Mouse (Mus musculus): ENCODE measurements around the gene Tigd3.
A peak's percentile ranks its signal among the peaks of the same experiment; 100 is the strongest.

Gene Tigd3

GRCm38 (mm10) chr19:5877618-5878361, 16.2 kb downstream of the Tigd3 start, which contains the start of gene Slc25a45:
Gene Slc25a45, plus strand, starts transcription at chr19:5877808.
- peak; percentile 95 for DNase-seq (ENCODE audit: low read depth)

GRCm38 (mm10) chr19:5874969-5875480, 18.9 kb downstream of the Tigd3 start, which contains the start of gene Frmd8:
Gene Frmd8, minus strand, starts transcription at chr19:5875274.
- DNase-seq (ENCODE audit: low read depth): peak; percentile 96

DNA sequence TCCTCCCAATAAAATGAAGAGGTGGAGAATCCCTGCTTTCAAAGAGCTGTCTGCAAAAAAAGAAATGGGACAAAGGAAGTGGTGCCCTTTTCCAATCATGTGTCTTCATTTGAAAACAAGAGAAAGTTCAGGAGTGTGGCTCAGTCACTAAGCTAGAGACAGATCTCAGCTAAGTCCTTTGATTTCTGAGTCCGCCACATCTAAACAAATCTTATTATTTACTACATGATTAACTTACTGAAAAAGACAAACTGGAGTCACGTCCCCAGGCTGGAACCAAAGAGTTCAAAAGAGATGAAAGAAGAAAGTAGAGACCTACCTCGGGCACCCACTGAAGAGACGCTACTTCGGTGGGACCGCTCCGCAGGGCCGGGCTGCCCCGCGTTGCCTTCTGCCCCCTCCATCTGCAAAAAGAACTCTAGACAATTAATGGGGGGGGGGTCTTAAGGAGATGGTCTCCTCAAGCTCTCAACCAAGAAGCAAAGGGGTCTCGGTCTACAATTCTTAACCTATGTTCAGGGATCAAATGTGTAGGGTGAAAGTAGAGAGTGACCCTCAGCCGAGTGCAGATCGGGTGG, 19.5 kb downstream of the Tigd3 start:
- no peak for DNase-seq (ENCODE audit: low read depth)

DNA sequence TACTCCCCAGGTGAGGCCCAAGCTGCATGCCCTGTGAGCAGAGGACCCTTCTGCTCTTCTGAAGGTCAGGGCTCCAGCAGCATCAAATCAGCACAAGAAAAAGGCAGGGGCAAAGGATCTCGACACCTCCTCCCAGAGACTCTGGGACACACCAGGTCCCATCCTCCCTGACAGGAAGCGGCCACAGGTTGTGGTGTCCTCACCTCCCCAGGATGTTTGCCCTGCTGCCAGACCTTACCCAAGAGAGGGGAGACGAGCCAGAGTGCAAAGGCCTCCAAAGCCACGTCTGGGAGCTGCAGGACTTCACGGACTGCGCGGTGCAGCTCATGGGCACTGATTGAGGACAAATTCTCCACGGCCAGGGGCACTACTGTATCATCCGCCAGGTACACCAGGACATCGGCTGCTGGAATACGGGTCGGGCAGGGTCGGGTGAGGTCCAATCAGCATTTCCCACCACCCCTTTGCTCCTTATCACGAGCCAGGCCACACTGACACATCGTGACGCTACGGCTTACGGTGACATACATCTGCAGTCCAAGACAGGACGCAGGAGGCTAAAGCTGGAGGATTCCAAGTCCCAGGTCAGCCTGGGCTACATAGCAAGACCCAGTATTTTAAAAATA, 20.9 kb downstream of the Tigd3 start:
- DNase-seq (ENCODE audit: low read depth): no peak

- DNase-seq (ENCODE audit: low read depth): no peak
These were observed 21.4 kb downstream of the Tigd3 start for GRCm38 (mm10) chr19:5872528-5872927.

DNA sequence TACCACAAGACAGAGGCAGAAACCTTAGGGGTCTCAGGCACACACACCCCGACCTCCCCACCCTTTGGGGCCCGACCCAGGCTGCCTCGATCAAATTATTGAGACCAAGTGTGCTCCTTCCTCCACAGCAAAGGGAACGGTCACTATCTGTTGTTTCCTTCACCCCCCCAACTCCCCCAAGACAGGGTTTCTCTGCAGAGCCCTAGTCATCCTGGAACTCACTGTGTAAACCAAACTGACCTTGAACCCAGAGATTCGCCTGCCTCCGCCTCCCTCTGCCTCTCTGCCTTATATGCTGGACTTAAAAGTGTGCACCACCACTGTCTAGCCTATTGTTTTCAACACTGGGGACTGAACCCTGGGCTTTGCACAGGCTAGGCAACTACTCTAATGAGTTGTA, 22.3 kb downstream of the Tigd3 start:
- DNase-seq (ENCODE audit: low read depth): peak; percentile 89

DNA sequence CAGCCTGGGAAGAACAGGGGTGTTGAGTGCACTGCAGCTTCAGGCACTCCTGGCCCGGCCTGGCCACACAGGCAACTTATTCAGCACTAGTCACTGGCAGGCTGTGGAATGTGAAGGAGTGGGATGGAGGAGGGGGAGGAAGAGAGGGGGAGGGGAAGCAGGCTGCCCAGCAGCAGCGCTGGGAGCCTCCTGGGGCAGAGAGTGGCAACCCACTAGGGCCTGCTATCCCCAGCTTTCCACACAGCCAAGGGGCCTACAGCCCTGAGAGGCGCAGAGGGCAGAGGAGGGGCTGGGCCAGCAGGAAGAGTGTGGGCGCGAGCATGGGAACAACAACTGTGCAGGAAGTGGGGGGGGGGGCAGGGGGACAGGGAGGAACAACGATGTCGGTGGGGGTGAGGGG, 22.7 kb downstream of the Tigd3 start:
- peak; percentile 81 for DNase-seq (ENCODE audit: low read depth)

DNA sequence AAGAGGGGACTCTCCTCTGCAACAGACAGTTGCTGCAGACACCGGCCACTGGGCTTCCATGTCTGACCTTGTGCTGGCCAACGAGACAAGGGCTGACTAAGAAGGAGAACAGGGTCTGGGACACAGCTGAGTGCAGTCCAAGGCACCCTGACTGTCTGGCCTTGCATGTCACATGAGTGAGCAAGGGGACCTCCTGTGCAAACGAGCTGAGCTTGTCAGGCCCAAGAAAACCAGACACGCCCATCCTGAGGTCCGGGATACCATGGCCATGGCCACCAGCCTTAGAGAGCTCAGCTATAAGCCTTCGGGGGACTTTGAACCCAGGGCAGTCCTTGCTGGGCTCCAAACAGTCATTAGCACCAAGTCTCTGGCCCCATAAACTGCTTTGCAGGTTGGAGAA, 25.9 kb downstream of the Tigd3 start:
- DNase-seq (ENCODE audit: low read depth): no peak

DNA sequence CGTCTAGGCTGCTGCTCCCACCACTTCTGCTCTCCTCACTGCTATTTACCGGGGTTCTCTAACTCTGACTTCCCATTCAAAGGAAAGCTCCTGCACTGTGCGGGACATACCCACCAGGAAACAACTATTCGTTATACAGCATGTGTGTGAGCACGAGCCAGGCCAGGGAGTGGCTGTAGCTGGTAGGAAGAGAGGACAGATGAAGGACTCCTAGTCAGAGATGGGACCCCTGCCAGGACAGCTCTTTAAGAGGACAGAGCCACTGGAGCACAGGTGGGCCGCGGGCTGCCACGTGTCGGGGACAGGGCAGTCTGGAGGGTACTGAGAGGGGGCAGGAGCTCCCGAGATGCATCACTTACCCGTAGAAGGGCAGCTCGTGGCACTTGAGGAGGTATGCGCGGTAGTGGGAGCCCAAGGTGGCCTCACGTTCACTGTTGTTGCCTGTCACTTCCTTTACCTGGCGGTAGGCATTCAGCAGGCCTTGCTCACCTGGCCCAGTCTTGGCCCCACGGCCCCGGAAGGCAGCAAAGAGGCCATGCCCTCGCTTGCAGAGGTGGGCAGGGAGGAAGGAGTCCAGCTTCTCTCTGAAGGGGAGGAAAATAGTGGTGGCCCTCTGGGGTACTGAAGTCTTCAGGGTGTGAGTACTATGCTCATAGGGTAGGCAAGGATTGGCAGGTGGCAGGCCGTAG, 29.1 kb downstream of the Tigd3 start:
- no peak for DNase-seq (ENCODE audit: low read depth)

GRCm38 (mm10) chr19:5863776-5864175, 30.2 kb downstream of the Tigd3 start:
- DNase-seq (ENCODE audit: low read depth): no peak

GRCm38 (mm10) chr19:5862335-5863085, 31.4 kb downstream of the Tigd3 start:
- DNase-seq (ENCODE audit: low read depth): no peak

GRCm38 (mm10) chr19:5856604-5857003, 37.3 kb downstream of the Tigd3 start:
- no peak for DNase-seq (ENCODE audit: low read depth)

GRCm38 (mm10) chr19:5852035-5852722, 41.8 kb downstream of the Tigd3 start:
- DNase-seq (ENCODE audit: low read depth): no peak

- peak; percentile 38 for DNase-seq (ENCODE audit: low read depth)
These were observed 42.4 kb downstream of the Tigd3 start for GRCm38 (mm10) chr19:5851481-5851971.

DNA sequence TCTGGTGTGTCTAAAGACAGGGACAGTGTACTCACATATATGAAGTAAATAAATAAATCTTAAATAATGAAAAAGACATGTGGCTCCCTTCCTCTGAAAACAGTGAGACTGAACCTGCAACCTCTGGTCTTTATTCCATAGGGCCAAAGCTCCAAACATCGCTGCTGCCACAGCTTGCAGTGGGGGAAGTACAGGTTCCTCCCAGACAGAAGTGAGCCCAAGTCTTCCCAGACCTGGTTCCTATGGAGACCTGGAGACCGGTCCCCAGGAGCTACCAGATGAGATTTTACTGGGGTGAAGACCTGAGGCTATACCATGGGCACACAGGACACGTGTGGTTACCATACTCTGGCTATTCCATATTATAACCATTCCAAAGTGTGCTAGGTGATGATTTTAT, 43.1 kb downstream of the Tigd3 start:
- DNase-seq (ENCODE audit: low read depth): no peak

DNA sequence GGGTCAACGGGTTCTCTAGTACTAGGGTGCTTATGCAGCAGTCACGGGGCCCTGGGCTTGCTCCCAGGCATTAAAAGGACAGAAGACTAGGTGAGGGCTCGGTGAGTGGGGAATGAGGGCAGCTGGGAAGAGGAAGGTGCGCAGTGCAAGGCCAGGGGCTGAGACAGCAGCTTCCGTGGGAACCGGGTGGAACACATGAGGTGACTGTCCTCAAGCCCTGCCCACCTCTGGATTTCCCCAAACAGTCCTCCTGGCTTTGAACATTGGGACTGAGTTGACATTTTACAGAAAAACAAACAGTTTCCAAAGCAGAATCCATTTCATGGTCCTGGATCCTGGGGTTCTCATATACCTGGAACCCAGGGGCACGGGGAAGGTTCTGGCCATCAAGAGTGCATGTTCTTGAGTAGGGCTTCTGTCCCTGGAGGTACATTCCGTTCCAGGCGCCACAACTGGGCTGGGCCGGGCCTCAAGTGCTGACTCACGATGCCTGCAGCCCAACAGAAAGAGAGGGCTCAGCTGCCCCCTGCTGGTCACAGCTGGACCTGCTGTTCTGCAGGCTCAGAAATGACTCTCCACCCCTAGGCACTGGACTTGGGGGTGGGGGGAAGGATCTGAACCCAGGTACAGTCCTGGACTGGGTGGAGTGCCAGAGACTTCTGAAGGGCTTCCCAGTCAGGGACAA, 44.0 kb downstream of the Tigd3 start:
- DNase-seq (ENCODE audit: low read depth): peak; percentile 93

- DNase-seq (ENCODE audit: low read depth): peak; percentile 84
These were observed 44.9 kb downstream of the Tigd3 start for GRCm38 (mm10) chr19:5848826-5849672.

GRCm38 (mm10) chr19:5848032-5848825, 45.7 kb downstream of the Tigd3 start:
- peak; percentile 88 for DNase-seq (ENCODE audit: low read depth)

Data from 416B (cell line).